Mouse (Mus musculus) liver, postnatal 0 days (tissue): Measurements from ENCODE around the gene Nfib. TPM values are rescaled to one million over a fixed set of nuclear protein-coding genes. Genes with fewer than 3 reads are reported as not detected.

ENCODE experiments used
- ATAC-seq: fragments of 200-750 bp; cut with Nextera tagmentation; 2 replicates; pipeline ENCODE4 v1.8.0; 2017; ENCODE audit warnings: mild to moderate bottlenecking, moderate library complexity
- DNase-seq: peaks from one replicate; pipeline ENCODE4 v3.0.0-alpha.2; 2016
- H3K27ac ChIP-seq: fragments of 300-500 bp; sonication (generic); 2 replicates; pipeline ENCODE4 v1.5.1; 2014; ENCODE audit warnings: antibody characterized with exemption, moderate library complexity, mild to moderate bottlenecking, low read depth
- H3K27me3 ChIP-seq: fragments of 300-500 bp; sonication (generic); 2 replicates; pipeline ENCODE4 v1.6.1; 2014; ENCODE audit warnings: low read length, control low read depth, mixed read lengths; ENCODE audit not compliant: insufficient read depth
- H3K36me3 ChIP-seq: fragments of 300-500 bp; sonication (generic); replicated peaks from 2 replicates; pipeline ENCODE4 v1.6.1; 2014; ENCODE audit warnings: mild to moderate bottlenecking, control low read depth, low read length, moderate library complexity, mixed read lengths; ENCODE audit not compliant: insufficient read depth
- H3K4me1 ChIP-seq: fragments of 300-500 bp; sonication (generic); 2 replicates; pipeline ENCODE4 v1.6.1; 2014; ENCODE audit warnings: antibody characterized with exemption, mild to moderate bottlenecking, control low read depth; ENCODE audit not compliant: insufficient read depth
- H3K4me2 ChIP-seq: fragments of 300-500 bp; sonication (generic); 2 replicates; pipeline ENCODE4 v1.6.1; 2014; ENCODE audit warnings: low read depth, mild to moderate bottlenecking, low read length, moderate library complexity, mixed read lengths
- H3K4me3 ChIP-seq: fragments of 300-500 bp; sonication (generic); 2 replicates; pipeline ENCODE4 v1.5.1; 2014; ENCODE audit warnings: low read depth, low read length
- H3K9ac ChIP-seq: fragments of 300-500 bp; sonication (generic); replicated peaks from 2 replicates; pipeline ENCODE4 v1.6.1; 2014; ENCODE audit warnings: mild to moderate bottlenecking, moderate library complexity
- H3K9me3 ChIP-seq: fragments of 300-500 bp; sonication (generic); 2 replicates; pipeline ENCODE4 v1.6.1; 2016; ENCODE audit warnings: mild to moderate bottlenecking, control low read depth, low read length, mixed read lengths
- CTCF ChIP-seq: sonication (generic); IDR thresholded peaks from 2 replicates; pipeline ENCODE4 v1.5.1; 2016; ENCODE audit warnings: antibody characterized with exemption, low read depth
- EP300 ChIP-seq: IDR thresholded peaks from 2 replicates; pipeline ENCODE4 v1.6.1; 2016; ENCODE audit warnings: antibody characterized with exemption, low read depth, mild to moderate bottlenecking
- WGBS: fragments of 180-500 bp; shearing (Covaris S2); extraction: QIAGEN DNeasy Blood & Tissue Kit; methylation state at CpG from one replicate; pipeline ENCODE4 v1.1.7; 2014; ENCODE audit not compliant: insufficient replicate concordance; 5-methylcytosine and 5-hydroxymethylcytosine counted together
- polyA plus RNA-seq: library from polyadenylated mRNA; unstranded; fragments of >200 nt; fragmentation: Nextera tagmentation; extraction: Ambion mirVana; gene quantifications from 2 replicates; pipeline ENCODE4 v1.2.1, GENCODE M21; 2015

The Nfib gene
- polyA plus RNA-seq, 1 experiment from 2014 or later: 8.3 TPM

- Histone ChIP-seq H3K27ac (no peak overlapping the region), H3K27me3 (no peaks in the 10 kb centered on the region), H3K9me3 (no peaks in the 10 kb centered on the region), H3K36me3 (no peaks in the 10 kb centered on the region), H3K9ac (no peak overlapping the region), H3K4me1 (no peaks in the 10 kb centered on the region), H3K4me3 (no peak overlapping the region), H3K4me2 (no peak overlapping the region)
- no peak for DNase-seq
- WGBS: 79% methylated on average over 4 of the region's 4 CpGs
- no peak for ATAC-seq
- TF ChIP-seq CTCF (no peak), EP300 (no peak)
Measured at GRCm38 (mm10) chr4:82607266-82607665, 98.3 kb downstream of the Nfib start.

DNA sequence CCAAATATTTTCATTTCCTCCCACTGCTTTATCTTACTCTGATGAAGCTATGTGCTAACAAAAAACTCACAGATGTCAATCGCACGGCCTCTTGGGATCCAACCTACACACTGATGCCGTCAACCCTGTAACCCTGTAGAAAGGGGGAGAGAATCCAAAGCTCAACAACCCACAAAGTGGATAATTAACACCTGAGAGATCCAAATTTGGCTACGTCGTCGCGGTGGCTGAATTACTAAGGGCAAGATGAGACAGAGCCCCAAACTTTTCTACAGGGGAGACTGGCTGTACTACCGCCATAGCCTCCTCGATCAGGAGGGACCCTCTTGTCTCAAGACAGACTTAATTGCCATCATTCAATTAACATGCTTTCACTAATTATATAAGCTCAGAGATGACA, 99.2 kb downstream of the Nfib start:
- Histone ChIP-seq H3K9me3 (no peaks in the 10 kb centered on the region), H3K4me3 (no peak overlapping the region), H3K4me1 (no peaks in the 10 kb centered on the region), H3K36me3 (no peaks in the 10 kb centered on the region), H3K4me2 (no peak overlapping the region), H3K9ac (no peak overlapping the region), H3K27me3 (no peaks in the 10 kb centered on the region), H3K27ac (no peak overlapping the region)
- DNase-seq (no peak), ATAC-seq (no peak)
- TF ChIP-seq CTCF: no peak
- no peak for TF ChIP-seq EP300
- 78% methylated on average over 9 of the region's 9 CpGs for WGBS

DNA sequence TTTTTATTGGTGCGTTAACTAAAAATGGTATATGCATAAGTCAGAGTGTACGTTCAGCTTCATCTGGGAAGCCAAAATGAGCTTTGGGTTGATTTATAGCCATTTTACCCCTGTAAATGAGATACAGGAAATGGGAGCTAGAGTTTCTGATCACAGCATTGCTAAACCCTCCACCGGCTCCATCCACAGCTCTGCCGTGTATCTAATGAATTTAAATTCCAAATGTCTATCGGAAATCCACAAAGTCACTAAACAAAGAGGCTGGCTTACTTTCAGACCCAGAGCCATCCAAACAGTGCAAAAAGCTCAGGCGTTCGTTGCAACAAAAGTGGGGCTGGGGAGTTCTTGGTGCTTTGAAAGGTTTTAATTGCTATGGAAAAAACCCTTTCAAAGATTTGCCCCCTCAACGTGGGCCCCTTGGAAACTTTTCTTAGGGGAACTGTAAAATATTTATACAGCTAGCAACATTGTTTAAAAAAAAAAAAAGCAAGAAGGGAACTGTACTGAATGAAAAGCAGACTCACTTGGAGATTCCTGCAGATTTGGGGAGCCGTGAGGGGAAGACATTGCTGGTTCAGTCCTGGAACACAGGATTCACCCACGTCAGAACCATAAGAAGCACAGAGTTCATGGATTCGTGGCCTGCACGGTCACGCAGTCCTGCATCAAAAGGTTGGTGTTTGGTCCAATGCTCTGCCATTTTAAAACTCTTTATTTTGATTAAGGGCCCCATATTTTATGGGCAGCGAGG, 100.3 kb downstream of the Nfib start:
- DNase-seq (no peak), ATAC-seq (no peak)
- WGBS: 74% methylated on average over 14 of the region's 14 CpGs
- Histone ChIP-seq H3K9ac (no peak overlapping the region), H3K4me2 (no peak overlapping the region), H3K27me3 (no peaks in the 10 kb centered on the region), H3K4me3 (no peak overlapping the region), H3K4me1 (no peaks in the 10 kb centered on the region), H3K36me3 (no peaks in the 10 kb centered on the region), H3K9me3 (no peaks in the 10 kb centered on the region), H3K27ac (no peak overlapping the region)
- TF ChIP-seq CTCF (no peak), EP300 (no peak)

DNA sequence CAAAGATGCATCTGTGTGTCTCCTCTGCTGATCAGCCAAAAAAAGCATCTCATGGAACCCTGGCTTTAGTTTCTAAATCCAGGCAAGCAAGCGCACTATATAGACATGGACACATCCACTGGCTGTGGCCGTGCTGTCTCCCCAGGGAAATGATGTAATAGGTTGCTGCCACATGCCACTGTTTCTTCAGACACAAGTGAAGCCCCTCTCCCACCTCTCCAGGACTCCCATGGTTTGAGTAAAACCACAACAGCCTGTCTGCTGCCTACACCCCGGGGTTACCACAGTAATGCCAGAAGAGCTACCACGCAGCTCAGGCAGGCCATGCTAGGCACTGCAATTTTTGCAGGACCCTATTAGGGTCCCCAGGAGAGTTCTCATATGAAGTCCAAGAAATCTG, 101.0 kb downstream of the Nfib start:
- H3K4me2 ChIP-seq: no peak overlapping the region
- H3K4me3 ChIP-seq: no peak overlapping the region
- no peaks in the 10 kb centered on the region for H3K27me3 ChIP-seq
- DNase-seq (no peak), ATAC-seq (no peak)
- WGBS: 58% methylated on average over 4 of the region's 4 CpGs
- no peak overlapping the region for H3K9ac ChIP-seq
- H3K27ac ChIP-seq: no peak overlapping the region
- H3K36me3 ChIP-seq: no peaks in the 10 kb centered on the region
- no peaks in the 10 kb centered on the region for H3K4me1 ChIP-seq
- no peak for TF ChIP-seq CTCF
- TF ChIP-seq EP300: no peak
- H3K9me3 ChIP-seq: no peaks in the 10 kb centered on the region

DNA sequence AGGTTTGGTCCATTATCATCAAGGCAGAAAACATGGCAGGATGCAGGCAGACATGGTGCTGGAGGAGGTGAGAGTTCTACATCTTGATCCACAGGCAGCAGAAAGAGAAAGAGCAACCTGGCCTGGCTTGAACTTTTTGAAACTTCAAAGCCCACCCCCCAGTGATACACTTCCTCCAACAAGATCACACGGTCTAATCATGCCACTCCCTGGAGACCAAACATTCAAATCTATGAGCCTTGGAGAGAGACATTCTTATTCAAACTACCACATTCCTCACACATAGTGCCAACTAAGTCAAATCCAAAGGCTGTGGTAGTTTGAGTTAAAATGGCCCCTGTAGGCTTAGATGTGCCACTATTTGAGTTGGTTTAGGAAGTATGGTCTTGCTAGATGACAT, 104.9 kb downstream of the Nfib start:
- no peaks in the 10 kb centered on the region for H3K9me3 ChIP-seq
- H3K4me1 ChIP-seq: no peaks in the 10 kb centered on the region
- no peak overlapping the region for H3K9ac ChIP-seq
- H3K4me2 ChIP-seq: no peak overlapping the region
- DNase-seq (no peak), ATAC-seq (no peak)
- no peak for TF ChIP-seq EP300
- TF ChIP-seq CTCF: no peak
- H3K27me3 ChIP-seq: no peaks in the 10 kb centered on the region
- WGBS: 83% methylated on average over 1 of the region's 1 CpGs
- no peak overlapping the region for H3K27ac ChIP-seq
- no peaks in the 10 kb centered on the region for H3K36me3 ChIP-seq
- no peak overlapping the region for H3K4me3 ChIP-seq

GRCm38 (mm10) chr4:82598436-82598835, 107.1 kb downstream of the Nfib start:
- no peaks in the 10 kb centered on the region for H3K4me1 ChIP-seq
- no peak for DNase-seq
- H3K36me3 ChIP-seq: no peaks in the 10 kb centered on the region
- no peak overlapping the region for H3K9ac ChIP-seq
- H3K4me2 ChIP-seq: no peak overlapping the region
- no peak overlapping the region for H3K4me3 ChIP-seq
- 62% methylated on average over 4 of the region's 4 CpGs for WGBS
- no peaks in the 10 kb centered on the region for H3K27me3 ChIP-seq
- H3K27ac ChIP-seq: no peak overlapping the region
- TF ChIP-seq CTCF (no peak), EP300 (no peak)
- H3K9me3 ChIP-seq: no peaks in the 10 kb centered on the region
- ATAC-seq: no peak
